Mouse (Mus musculus): ENCODE results near the gene Klf15.

Gene Klf15

DNA sequence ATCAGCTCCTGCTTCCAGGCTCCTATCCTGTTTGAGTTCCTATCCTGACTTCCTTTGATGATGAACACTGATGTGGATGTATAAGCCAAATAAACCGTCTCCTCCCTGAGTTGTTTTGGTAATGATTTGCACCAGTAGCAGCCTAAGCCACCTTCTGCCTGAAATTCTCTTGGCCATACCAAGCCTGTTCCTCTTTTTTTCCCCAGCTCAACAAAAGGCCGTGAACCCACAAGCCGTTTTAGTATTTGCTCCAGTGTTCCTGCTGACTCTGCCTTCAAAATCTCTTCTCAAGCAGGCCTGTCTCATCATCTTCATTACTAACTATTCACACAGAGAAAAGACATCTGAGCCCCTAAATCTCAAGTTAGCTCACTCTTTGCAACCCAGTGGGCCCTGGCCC, 31.8 kb downstream of the Klf15 start:
- DNase-seq, result no peak

DNA sequence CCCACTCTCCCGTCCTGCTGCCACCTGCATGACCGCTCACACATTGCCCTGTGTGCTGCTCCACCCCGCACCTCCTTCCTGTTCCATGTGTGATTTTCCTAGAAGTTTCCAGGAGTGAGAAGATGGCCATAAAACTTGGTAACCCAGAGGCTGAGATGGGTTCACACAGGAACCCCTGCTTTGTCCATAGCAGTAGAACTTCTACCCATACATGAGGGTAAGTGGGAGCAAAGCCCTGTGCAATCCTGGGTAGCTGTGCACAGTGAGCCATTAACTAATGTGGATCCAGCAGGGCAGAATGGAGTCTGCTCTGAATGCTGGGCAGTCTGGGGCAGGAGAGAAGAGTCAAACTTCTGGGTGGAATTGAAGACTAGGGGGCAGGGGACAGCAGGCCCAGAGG, 32.2 kb downstream of the Klf15 start:
- DNase-seq, result peak in 1 of 2 experiments; percentile 32

DNA sequence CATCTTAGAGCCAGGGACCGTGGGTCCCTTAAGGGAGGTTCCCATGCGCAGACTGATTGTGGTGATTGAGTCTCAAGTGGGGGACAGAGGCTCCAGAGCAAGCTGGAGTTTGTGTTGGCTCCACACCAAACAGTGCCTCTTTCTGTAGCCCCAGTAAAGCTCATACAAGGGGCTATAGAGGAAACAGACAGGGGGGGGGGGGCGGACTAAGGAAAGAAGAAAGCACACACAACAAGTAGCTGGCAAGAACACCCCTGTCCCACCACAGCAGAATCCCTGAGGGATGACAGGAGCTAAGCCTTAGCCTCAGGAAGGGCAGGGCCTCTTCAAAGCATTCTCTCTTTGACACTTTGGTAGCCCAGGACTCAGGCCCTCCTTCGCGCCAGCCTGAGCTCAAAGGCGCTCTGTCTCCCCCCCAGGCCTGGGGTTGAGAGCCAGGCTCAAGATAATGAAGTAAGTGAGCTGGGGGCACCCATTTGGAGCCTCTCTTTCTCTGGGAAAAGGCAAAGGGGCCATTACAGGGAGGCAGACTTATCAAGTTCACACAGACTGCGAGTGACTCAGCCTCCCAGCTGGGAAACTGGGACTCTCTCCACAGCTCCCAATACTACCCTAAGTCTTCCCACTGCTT, 33.0 kb downstream of the Klf15 start:
- no peak for DNase-seq

DNA sequence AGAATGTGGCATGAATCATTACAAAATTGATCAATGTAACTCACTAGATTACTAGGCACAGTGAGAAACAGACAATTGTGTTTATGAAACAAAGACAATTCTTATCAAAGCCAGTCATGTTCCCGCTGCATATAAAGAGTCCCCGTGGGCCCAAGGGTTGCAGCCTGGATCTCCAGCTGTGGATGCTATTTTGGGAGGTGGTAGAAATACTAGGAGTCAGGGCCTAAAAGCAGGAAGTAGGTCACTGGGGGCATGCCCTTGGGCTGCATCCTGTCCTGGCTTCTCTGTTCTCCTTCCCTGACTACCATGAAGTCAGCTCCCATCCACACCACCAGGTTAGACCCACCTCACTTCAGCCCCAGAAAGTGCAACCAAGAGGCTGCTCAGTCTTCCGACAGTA, 33.8 kb downstream of the Klf15 start:
- no peak for DNase-seq

DNA sequence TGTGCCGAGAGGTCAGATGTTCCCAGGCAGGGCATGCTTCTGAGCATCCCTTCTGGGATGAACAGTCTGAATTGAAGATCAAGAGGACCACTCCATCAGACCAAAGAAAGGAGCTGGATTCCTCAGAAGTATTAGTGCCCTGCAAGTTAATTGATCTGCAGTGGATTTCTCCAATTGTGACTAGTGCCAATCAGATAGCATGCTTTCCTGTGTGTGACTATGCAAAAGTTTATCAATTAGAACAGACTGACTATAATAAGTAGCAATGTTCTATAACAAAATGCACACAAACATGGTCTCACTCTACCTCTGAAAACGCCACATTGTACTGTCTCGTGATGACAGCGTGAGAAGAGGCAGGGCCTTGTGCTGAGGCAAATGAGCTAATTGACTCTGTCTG, 37.1 kb downstream of the Klf15 start:
- DNase-seq, result no peak

DNA sequence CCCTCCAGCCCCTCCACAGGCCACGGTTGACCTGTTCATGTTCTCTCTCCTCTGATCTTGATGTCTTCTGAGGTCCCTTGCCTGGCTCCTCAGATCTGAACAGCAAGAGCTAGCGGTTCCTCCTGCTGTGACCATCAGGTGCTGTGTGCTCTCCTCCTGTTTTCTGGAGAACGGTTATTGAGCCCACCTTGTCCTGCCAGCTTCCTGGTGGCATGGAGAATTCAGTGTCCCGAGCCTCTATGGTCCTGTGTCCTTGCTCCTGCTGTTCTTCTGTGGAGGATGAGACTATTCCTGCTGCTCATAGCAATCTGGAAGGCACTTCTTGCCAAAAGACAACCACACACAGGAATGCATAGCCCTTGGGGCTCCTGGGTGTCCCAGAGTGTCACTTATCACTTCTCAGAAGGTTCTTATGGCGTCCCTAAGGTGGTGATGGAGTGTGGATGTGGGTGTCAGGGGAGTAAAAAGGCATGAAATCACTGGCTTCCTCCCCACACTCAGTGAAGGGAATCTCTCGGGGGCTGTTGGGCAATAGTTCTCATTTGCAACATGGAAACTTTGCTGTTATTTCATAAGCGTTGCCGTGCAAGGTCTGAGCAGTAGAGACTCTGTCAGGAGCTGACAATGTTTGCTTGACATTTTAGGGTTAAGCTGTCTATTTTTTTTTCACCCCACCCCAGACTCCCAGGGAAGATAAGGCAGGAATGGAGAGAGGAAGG, 39.0 kb downstream of the Klf15 start:
- DNase-seq, result no peak

DNA sequence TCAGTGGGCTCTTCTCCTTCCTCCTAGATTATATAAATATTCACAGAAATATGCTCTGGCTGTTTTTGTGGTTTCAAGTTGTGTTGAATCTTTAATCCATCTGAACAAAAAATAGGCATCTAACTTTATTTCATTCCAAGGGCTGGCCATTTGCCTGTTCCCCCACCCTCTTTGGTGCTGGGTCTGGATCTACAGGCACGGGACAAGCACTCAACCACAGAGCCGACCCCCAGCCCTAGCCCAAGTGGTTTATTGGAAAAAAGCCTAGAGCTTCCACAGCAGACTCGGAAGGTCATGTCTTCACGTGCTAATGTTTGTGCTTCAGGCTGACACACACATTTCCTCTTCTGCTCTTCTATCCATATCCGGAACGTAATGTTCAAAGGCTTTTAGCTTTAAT, 43.5 kb downstream of the Klf15 start:
- peak; percentile 39 to 51 for DNase-seq

DNA sequence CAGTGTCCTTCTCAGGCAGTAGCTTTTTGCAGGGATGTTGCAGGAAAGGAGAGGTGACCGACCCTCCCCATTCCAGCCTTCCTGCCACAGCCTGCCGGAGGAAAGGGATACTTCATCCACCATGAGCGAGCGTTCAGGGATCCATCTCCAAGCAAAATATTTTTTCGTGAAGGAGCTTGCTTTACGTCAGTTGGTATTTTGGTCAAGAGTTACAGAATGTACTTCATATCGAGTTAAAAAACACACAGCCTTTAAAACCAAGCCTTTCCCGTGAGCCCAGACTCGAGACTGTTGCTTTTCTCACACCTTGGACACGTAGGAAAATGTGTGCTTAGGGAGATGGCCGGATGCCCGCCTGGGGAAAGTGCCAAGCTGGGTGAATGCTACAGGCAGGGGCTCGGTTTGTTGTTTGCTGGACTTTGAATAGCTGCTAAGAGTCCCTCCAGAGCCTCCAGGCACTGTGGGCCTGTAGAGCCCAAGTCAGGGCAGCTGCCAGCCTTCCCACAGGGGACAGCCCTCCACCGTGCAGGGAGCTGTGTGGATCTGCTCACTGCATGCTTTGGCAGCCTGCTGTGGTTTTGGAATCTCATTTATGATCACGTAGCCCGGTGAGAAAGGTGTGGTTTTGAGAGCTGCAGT, 44.4 kb downstream of the Klf15 start:
- peak; percentile 70 to 80 for DNase-seq

DNA sequence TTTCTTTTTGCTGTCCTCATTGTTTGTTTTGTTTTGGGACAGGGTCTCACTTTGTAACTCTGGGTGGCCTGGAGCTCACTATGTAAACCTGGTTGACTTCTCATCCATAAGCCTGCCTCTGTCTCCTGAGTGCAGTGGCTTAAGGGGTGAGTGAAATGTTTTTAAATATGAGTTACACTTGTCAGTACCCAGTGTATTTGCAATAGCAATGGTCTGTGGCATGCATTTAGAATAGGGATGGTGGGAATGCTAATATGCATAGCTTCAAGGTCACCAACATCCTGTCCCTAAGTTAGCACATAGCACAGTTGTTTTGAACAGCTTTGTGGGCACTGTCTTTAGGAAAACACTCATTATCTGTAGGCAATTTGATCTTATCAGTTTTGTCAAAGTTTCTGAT, 45.1 kb downstream of the Klf15 start:
- DNase-seq, result no peak

DNA sequence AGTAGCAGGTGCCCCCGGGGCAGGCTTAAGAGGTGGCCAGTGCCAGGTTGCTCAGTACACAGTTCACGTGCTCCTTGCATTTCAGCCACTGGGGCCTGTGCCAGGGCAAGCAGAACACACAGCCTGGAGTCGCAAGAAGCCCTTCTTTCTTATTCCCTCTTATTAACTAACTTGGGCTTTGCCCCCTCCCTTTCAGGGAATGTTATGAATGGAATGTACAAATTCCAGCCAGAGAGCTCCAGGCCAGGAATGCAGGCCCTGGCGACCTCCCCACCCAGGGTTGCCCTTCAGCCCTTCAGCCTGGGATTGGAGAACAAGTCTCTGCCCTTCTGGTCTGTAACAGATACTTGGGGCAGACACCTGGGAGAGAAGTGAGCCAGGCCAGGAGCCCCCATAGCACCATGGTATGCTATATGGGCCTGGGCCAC, 45.8 kb downstream of the Klf15 start:
- DNase-seq, result peak; percentile 70 to 84

DNA sequence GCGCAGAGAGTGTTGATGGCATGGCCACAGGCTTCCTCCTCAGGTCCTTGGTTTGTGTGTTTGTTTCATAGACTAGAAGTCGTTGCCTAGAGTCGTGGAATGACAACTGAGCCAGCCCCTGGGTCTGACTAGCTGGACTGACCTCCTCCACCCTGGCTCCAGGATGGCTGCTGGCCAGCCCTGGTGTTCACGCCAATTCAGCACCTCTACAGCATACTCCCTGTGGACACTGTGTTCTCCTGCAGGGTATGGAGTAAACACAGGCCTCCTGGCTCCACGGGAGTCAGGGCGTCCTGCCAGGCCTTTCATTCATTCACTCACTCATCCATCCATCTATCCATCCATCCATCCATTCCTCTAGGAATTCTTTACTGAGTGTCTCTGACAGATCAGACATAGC, 46.7 kb downstream of the Klf15 start:
- DNase-seq, result peak; percentile 52 to 68

DNA sequence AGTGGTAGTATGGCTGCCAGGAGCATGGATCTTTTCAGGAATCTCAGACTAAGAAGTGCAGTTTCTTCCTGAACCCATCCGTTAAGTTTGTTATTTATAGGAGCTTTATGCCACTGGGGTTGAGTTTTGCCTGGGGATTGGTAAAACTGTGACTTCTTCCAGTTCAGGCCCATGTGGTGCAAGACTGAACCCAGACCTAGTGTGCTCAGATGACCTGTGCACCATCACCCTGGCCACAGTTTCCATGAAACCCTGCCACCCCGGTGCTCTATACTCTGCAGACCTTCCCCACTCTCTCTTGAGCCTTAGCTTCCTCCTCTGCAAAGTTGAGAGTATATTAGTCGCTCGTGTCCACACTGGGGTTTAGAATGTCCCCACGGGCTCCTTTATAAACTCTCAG, 50.0 kb downstream of the Klf15 start:
- DNase-seq, result no peak

DNA sequence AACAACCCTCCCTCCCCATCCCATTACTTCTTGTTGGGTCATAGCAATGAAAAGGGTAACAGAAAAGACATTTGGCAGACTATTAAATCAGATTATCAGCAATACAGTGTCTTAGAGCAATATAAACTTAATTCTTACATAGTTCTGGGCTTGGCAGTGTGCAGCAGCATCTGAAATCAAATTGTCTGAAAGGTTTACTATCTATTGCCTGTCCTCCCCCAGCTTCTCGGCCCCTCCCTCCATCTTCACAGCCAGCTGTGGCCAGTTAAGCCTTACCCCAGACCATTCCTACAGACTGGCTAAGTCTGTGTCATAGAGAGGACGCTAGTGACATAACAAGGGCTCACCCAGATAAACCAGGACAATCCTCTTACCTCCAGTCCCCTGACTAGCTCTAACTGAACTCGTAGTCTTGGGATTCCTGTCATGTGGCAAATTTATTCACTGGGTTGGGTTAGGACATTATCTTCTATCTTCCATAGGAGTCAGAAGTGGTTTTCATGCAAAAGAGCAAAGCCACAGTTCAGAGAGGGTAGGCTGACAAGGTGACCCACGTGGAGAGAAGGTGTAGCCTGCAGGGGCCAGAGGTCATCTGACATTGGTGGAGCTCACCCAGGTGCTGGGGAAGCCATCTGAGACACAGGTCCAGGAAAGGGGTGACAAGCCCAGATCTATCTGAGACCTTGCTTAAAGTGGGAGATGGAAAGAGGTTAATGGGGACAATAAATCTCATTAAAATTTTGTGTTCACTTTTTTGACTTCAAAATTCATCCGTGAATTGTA, 50.9 kb downstream of the Klf15 start:
- peak; percentile 51 to 61 for DNase-seq

DNA sequence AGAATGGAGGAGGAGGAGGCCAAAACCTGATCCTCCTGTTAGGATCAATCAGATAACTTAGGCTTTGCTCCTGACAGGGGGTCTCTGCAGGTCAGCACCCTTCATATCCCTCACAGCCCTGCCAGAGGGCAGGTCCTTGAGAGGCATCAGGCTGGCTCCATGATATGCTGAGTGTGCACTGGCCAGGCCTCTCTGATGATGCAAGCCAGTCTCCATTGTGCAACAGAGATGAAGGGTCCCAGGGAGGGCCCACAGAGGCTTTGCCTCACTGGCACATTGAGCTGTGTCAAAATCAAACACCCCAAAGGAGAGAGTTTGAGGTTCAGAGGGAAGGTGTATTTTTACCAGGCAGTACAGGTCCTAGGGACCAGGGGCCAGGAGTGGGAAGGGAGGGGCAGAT, 52.0 kb downstream of the Klf15 start:
- DNase-seq, result no peak

DNA sequence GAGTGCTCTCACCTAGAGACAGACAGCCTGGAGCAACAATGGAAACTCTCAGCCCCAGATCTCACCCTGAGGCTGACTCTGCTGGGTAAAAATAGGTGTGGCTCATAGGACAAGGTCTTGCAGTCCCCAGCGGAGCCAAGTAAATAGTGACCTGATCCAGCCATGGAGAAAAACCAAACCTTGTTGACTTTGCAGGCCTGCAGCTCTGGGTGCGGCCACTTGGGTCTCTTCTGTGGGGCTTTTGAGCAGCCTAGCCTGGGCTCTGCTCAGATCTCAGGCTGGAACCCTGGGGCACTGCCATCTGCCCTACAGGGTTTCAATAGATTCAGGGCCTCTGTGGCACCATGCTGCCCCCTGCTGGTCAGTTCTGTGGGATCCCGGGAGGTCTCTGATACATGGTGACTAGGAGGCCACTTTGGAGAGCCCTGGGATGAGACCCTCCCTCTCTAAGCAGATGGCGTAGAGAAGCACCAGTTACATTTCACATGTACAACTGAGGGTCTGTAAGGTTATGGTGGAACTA, 52.6 kb downstream of the Klf15 start:
- peak; percentile 91 to 92 for DNase-seq

DNA sequence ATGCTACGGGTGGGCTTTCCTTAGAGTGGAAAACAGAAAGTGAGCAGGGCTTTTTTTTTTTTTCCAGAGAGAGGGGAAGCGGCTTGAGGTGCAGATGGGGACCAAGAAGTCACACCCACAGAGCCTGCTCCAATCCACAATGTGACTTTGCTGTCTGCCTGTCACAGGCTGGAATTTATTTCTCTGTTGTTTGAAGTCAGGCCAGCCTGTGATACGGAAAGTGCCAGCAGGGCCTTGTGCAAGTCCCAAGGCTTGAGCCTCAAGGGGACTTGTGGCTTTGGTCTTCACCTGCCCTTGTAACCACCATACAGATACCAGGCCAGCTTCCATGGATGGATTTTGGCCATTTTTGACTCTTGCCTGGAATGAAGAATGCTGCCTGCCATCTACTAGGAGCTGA, 56.5 kb downstream of the Klf15 start:
- no peak for DNase-seq

DNA sequence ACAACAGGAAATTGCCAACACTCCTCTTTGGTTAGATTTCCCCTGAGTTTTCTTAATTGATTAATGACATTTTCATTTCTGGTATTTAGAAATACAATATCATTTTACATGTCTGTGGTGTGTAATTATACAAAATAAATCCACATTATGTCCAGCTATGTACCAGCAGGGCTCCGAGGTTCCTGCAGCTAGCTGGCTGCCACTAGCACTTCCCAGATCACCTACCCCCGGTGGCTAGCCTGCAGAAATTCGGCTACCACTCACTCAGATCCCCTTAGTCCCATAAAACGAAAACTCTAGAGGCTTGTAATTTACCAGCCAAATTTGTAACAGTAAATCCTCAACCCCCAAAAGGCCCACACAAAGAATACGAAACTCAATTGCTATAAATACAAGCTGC, 57.0 kb downstream of the Klf15 start:
- DNase-seq, result no peak

All from kidney, postnatal 4 days (tissue).